Mouse (Mus musculus): ENCODE measurements around the gene Plk1.

The Plk1 gene

GRCm38 (mm10) chr7:122196771-122197170, 37.5 kb downstream of the Plk1 start:
- DNase-seq: no peak

GRCm38 (mm10) chr7:122197306-122197705, 38.1 kb downstream of the Plk1 start:
- DNase-seq: no peak

GRCm38 (mm10) chr7:122199296-122199695, 40.1 kb downstream of the Plk1 start:
- DNase-seq: no peak

GRCm38 (mm10) chr7:122203936-122204335, 44.7 kb downstream of the Plk1 start:
- no peak for DNase-seq

- no peak for DNase-seq
Measured at GRCm38 (mm10) chr7:122206121-122206520, 46.9 kb downstream of the Plk1 start.

GRCm38 (mm10) chr7:122208276-122209021, 49.2 kb downstream of the Plk1 start:
- DNase-seq: peak; percentile 94

GRCm38 (mm10) chr7:122219315-122219801, 60.1 kb downstream of the Plk1 start, which contains the start of gene Chp2:
Chp2 (plus strand) TSS chr7:122219496.
- DNase-seq: peak; percentile 96
